Mouse (Mus musculus) forebrain, embryonic 16.5 days (tissue): ENCODE results near the gene Aire. TPM values are rescaled to one million over a fixed set of nuclear protein-coding genes. Genes with fewer than 3 reads are reported as not detected.

Experiments
- ATAC-seq: fragments of 200-750 bp; cut with Nextera tagmentation; 2 replicates; pipeline ENCODE4 v1.8.0; 2017; ENCODE audit warnings: mild to moderate bottlenecking, moderate library complexity
- H3K27ac ChIP-seq: fragments of 300-500 bp; sonication (generic); 2 replicates; pipeline ENCODE4 v1.5.1; 2014; ENCODE audit warnings: low read length, control low read depth
- H3K27me3 ChIP-seq: fragments of 300-500 bp; sonication (generic); replicated peaks from 2 replicates; pipeline ENCODE4 v1.6.1; 2014; ENCODE audit warnings: low read length; ENCODE audit not compliant: control insufficient read depth, insufficient read depth
- H3K36me3 ChIP-seq: fragments of 300-500 bp; sonication (generic); 2 replicates; pipeline ENCODE4 v1.6.1; 2014; ENCODE audit not compliant: control insufficient read depth, insufficient read depth
- H3K4me1 ChIP-seq: fragments of 300-500 bp; sonication (generic); replicated peaks from 2 replicates; pipeline ENCODE4 v1.6.1; 2014; ENCODE audit warnings: low read length; ENCODE audit not compliant: control insufficient read depth, insufficient read depth
- H3K4me2 ChIP-seq: fragments of 300-500 bp; sonication (generic); 2 replicates; pipeline ENCODE4 v1.6.1; 2014; ENCODE audit warnings: mild to moderate bottlenecking, low read length, control low read depth
- H3K4me3 ChIP-seq: fragments of 300-500 bp; sonication (generic); replicated peaks from 2 replicates; pipeline ENCODE4 v1.5.1; 2014; ENCODE audit warnings: mild to moderate bottlenecking, low read length, control low read depth
- H3K9ac ChIP-seq: fragments of 300-500 bp; sonication (generic); replicated peaks from 2 replicates; pipeline ENCODE4 v1.6.1; 2014; ENCODE audit warnings: low read depth, low read length, control low read depth
- H3K9me3 ChIP-seq: fragments of 300-500 bp; sonication (generic); 2 replicates; pipeline ENCODE4 v1.6.1; 2016; ENCODE audit warnings: low read length; ENCODE audit not compliant: control insufficient read depth
- WGBS: fragments of 180-500 bp; shearing (Covaris S2); extraction: QIAGEN DNeasy Blood & Tissue Kit; methylation state at CpG from one replicate; pipeline ENCODE4 v1.1.7; 2014; 5-methylcytosine and 5-hydroxymethylcytosine counted together
- polyA plus RNA-seq: library from polyadenylated mRNA; unstranded; fragments of >200 nt; fragmentation: Nextera tagmentation; extraction: Ambion mirVana; gene quantifications from 2 replicates; pipeline ENCODE4 v1.2.1, GENCODE M21; 2015

Aire gene
- polyA plus RNA-seq: 0.34 TPM in 1 of 2 replicates, not detected in the other

DNA sequence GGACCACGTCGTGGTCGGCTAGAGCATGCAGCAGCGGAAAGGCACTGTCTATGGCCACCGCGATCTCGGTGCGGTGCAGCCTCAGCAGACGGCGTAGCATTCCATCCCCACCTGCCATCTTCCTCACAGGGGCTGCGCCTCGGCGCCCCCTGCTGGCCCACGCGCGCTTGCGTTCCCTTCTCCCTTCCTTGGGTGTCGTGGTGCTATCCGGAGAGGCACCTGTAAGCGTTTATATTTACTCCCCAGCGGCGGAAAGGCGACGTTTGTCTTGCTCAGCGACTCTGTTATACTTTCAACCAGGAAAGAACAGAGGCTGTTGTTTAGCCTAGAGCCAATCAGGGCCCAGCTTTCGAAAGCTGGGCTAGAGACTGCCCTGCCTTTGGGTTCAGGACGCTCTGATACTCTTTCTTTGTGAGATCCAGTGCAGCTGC lies at the start of gene Aire:
TSS of gene Aire (minus strand) at position 205 of the 431 bp plus-strand sequence.
- H3K36me3 ChIP-seq: no peaks in the 10 kb centered on the region
- H3K27ac ChIP-seq: no peak within 1 kb of the TSS
- peak within 1 kb of the TSS; percentile 39 for H3K4me2 ChIP-seq
- no peaks in the 10 kb centered on the region for H3K9me3 ChIP-seq
- no peaks in the 10 kb centered on the region for H3K27me3 ChIP-seq
- WGBS: 2% methylated on average over 27 of the region's 27 CpGs
- peak within 1 kb of the TSS; percentile 38 for H3K9ac ChIP-seq
- peak; percentile 82 for ATAC-seq
- peaks cover 8% of the 10 kb centered on the region for H3K4me1 ChIP-seq
- peak within 1 kb of the TSS; percentile 34 for H3K4me3 ChIP-seq

DNA sequence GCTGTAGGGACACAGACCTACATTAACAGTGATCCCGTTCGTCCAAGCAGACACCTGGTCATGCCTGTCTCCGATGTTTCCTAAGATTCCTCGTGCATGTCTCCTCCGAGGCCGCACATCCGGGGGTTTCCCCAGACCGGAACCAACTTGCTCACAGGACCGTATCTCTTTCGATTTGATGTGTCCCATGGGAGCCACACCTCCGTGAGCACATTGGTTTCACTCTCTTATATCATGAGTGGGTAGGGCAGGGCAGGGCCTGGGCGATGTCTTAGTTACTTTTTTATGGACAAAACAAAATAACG lies 49.3 kb upstream of the Aire start:
- WGBS: 91% methylated on average over 13 of the region's 13 CpGs
- H3K4me2 ChIP-seq: no peak overlapping the region
- H3K9me3 ChIP-seq: no peaks in the 10 kb centered on the region
- H3K27me3 ChIP-seq: no peaks in the 10 kb centered on the region
- H3K4me3 ChIP-seq: no peak overlapping the region
- H3K27ac ChIP-seq: no peak overlapping the region
- H3K4me1 ChIP-seq: no peaks in the 10 kb centered on the region
- no peaks in the 10 kb centered on the region for H3K36me3 ChIP-seq
- H3K9ac ChIP-seq: no peak overlapping the region
- ATAC-seq: no peak

GRCm38 (mm10) chr10:78091865-78092724 lies 48.7 kb upstream of the Aire start:
- Histone ChIP-seq H3K4me1 (no peaks in the 10 kb centered on the region), H3K4me2 (no peak overlapping the region), H3K4me3 (no peak overlapping the region), H3K36me3 (no peaks in the 10 kb centered on the region), H3K9me3 (no peaks in the 10 kb centered on the region), H3K27ac (no peak overlapping the region), H3K9ac (no peak overlapping the region), H3K27me3 (no peaks in the 10 kb centered on the region)
- 87% methylated on average over 23 of the region's 23 CpGs for WGBS
- no peak for ATAC-seq

GRCm38 (mm10) chr10:78090706-78091491 lies 47.5 kb upstream of the Aire start:
- Histone ChIP-seq H3K4me2 (no peak overlapping the region), H3K4me1 (no peaks in the 10 kb centered on the region), H3K9me3 (no peaks in the 10 kb centered on the region), H3K27me3 (no peaks in the 10 kb centered on the region), H3K9ac (no peak overlapping the region), H3K27ac (no peak overlapping the region), H3K36me3 (no peaks in the 10 kb centered on the region), H3K4me3 (no peak overlapping the region)
- 86% methylated on average over 4 of the region's 4 CpGs for WGBS
- ATAC-seq: no peak

GRCm38 (mm10) chr10:78090246-78090645 lies 46.8 kb upstream of the Aire start:
- no peaks in the 10 kb centered on the region for H3K36me3 ChIP-seq
- H3K4me3 ChIP-seq: no peak overlapping the region
- ATAC-seq: no peak
- no peak overlapping the region for H3K4me2 ChIP-seq
- 69% methylated on average over 6 of the region's 6 CpGs for WGBS
- H3K27ac ChIP-seq: no peak overlapping the region
- H3K9ac ChIP-seq: no peak overlapping the region
- H3K9me3 ChIP-seq: no peaks in the 10 kb centered on the region
- H3K4me1 ChIP-seq: no peaks in the 10 kb centered on the region
- H3K27me3 ChIP-seq: no peaks in the 10 kb centered on the region

DNA sequence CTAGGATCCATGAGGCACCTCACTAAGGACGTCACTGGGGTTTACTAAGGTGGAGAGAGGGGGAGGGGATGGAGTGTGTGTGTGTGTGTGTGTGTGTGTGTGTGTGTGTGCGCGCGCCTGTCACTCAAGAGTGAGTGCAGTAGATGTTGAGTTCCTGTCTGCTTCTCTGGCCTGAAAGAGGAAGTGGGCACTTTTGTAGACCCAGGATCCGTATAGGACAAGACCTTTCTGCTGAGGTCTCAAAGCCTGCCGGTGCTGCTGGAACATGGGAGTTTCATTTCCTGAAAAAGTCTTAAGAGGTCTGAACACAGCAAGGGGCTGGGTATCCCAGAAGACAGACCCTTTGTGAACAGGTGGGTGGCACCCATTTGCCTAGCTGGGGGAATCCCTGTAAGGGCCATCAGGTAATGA lies 43.7 kb upstream of the Aire start:
- WGBS: 86% methylated on average over 6 of the region's 6 CpGs
- Histone ChIP-seq H3K27me3 (no peaks in the 10 kb centered on the region), H3K4me2 (no peak overlapping the region), H3K27ac (no peak overlapping the region), H3K4me1 (no peaks in the 10 kb centered on the region), H3K9me3 (no peaks in the 10 kb centered on the region), H3K36me3 (no peaks in the 10 kb centered on the region), H3K9ac (no peak overlapping the region), H3K4me3 (no peak overlapping the region)
- ATAC-seq: no peak

GRCm38 (mm10) chr10:78086444-78087061 lies 43.1 kb upstream of the Aire start:
- ATAC-seq: no peak
- Histone ChIP-seq H3K4me2 (no peak overlapping the region), H3K4me3 (no peak overlapping the region), H3K36me3 (no peaks in the 10 kb centered on the region), H3K9me3 (no peaks in the 10 kb centered on the region), H3K9ac (no peak overlapping the region), H3K27me3 (no peaks in the 10 kb centered on the region), H3K27ac (no peak overlapping the region), H3K4me1 (no peaks in the 10 kb centered on the region)
- WGBS: 86% methylated on average over 10 of the region's 10 CpGs

GRCm38 (mm10) chr10:78085711-78086110 lies 42.3 kb upstream of the Aire start:
- Histone ChIP-seq H3K27me3 (no peaks in the 10 kb centered on the region), H3K4me1 (no peaks in the 10 kb centered on the region), H3K9ac (no peak overlapping the region), H3K4me2 (no peak overlapping the region), H3K36me3 (no peaks in the 10 kb centered on the region), H3K4me3 (no peak overlapping the region), H3K27ac (no peak overlapping the region), H3K9me3 (no peaks in the 10 kb centered on the region)
- WGBS: 93% methylated on average over 6 of the region's 6 CpGs
- ATAC-seq: no peak

GRCm38 (mm10) chr10:78084073-78084472 lies 40.7 kb upstream of the Aire start:
- H3K9ac ChIP-seq: no peak overlapping the region
- no peak overlapping the region for H3K27ac ChIP-seq
- H3K4me1 ChIP-seq: no peaks in the 10 kb centered on the region
- H3K9me3 ChIP-seq: no peaks in the 10 kb centered on the region
- H3K36me3 ChIP-seq: no peaks in the 10 kb centered on the region
- H3K4me3 ChIP-seq: no peak overlapping the region
- 76% methylated on average over 1 of the region's 1 CpGs for WGBS
- H3K27me3 ChIP-seq: no peaks in the 10 kb centered on the region
- no peak for ATAC-seq
- H3K4me2 ChIP-seq: no peak overlapping the region
